Mouse (Mus musculus) midbrain, embryonic 16.5 days (tissue): ENCODE results near the gene Foxb1. TPM values are rescaled to one million over a fixed set of nuclear protein-coding genes. Genes with fewer than 3 reads are reported as not detected.

Experiments used
- ATAC-seq: fragments of 200-750 bp; cut with Nextera tagmentation; 2 replicates; pipeline ENCODE4 v1.8.0; 2017; ENCODE audit warnings: moderate TSS enrichment
- H3K27ac ChIP-seq: fragments of 300-500 bp; sonication (generic); 2 replicates; pipeline ENCODE4 v1.5.1; 2014; ENCODE audit warnings: mild to moderate bottlenecking, low read length, mixed read lengths
- H3K27me3 ChIP-seq: fragments of 300-500 bp; sonication (generic); 2 replicates; pipeline ENCODE4 v1.6.1; 2014; ENCODE audit warnings: low read depth, low read length, mixed read lengths; ENCODE audit not compliant: control insufficient read depth, insufficient read depth
- H3K36me3 ChIP-seq: fragments of 300-500 bp; sonication (generic); 2 replicates; pipeline ENCODE4 v1.6.1; 2014; ENCODE audit warnings: mild to moderate bottlenecking, low read length, moderate library complexity, mixed read lengths; ENCODE audit not compliant: control insufficient read depth, insufficient read depth
- H3K4me1 ChIP-seq: fragments of 300-500 bp; sonication (generic); 2 replicates; pipeline ENCODE4 v1.6.1; 2014; ENCODE audit warnings: mild to moderate bottlenecking, low read length, mixed read lengths; ENCODE audit not compliant: control insufficient read depth, insufficient read depth
- H3K4me2 ChIP-seq: fragments of 300-500 bp; sonication (generic); 2 replicates; pipeline ENCODE4 v1.6.1; 2014; ENCODE audit warnings: mild to moderate bottlenecking, low read length, mixed read lengths
- H3K4me3 ChIP-seq: fragments of 300-500 bp; sonication (generic); 2 replicates; pipeline ENCODE4 v1.5.1; 2014; ENCODE audit warnings: low read depth, mild to moderate bottlenecking, low read length, moderate library complexity, mixed read lengths
- H3K9ac ChIP-seq: fragments of 300-500 bp; sonication (generic); 2 replicates; pipeline ENCODE4 v1.6.1; 2014; ENCODE audit warnings: low read depth, low read length, mixed read lengths
- H3K9me3 ChIP-seq: fragments of 300-500 bp; sonication (generic); replicated peaks from 2 replicates; pipeline ENCODE4 v1.6.1; 2014; ENCODE audit warnings: mild to moderate bottlenecking, low read length, mixed read lengths; ENCODE audit not compliant: control insufficient read depth, poor library complexity, severe bottlenecking
- WGBS: fragments of 180-500 bp; shearing (Covaris S2); extraction: QIAGEN DNeasy Blood & Tissue Kit; methylation state at CpG from one replicate; pipeline ENCODE4 v1.1.7; 2014; 5-methylcytosine and 5-hydroxymethylcytosine counted together
- polyA plus RNA-seq: library from polyadenylated mRNA; unstranded; fragments of >200 nt; fragmentation: Nextera tagmentation; extraction: Ambion mirVana; gene quantifications from 2 replicates; pipeline ENCODE4 v1.2.1, GENCODE M21; 2015

The Foxb1 gene
- polyA plus RNA-seq, 1 experiment from 2014 or later: 15.4 TPM

- H3K9ac ChIP-seq: peak overlapping the region; percentile 58
- peak overlapping the region; percentile 45 for H3K4me3 ChIP-seq
- WGBS: under 1% methylated on average over 36 of the region's 42 CpGs
- peaks cover 41% of the 10 kb centered on the region for H3K27me3 ChIP-seq
- no peaks in the 10 kb centered on the region for H3K9me3 ChIP-seq
- peak overlapping the region; percentile 77 for H3K27ac ChIP-seq
- peaks cover 7% of the 10 kb centered on the region for H3K4me1 ChIP-seq
- ATAC-seq: no peak
- H3K36me3 ChIP-seq: no peaks in the 10 kb centered on the region
- peak overlapping the region; percentile 42 for H3K4me2 ChIP-seq
Observed at GRCm38 (mm10) chr9:69758946-69759615, 1.7 kb downstream of the Foxb1 start.

DNA sequence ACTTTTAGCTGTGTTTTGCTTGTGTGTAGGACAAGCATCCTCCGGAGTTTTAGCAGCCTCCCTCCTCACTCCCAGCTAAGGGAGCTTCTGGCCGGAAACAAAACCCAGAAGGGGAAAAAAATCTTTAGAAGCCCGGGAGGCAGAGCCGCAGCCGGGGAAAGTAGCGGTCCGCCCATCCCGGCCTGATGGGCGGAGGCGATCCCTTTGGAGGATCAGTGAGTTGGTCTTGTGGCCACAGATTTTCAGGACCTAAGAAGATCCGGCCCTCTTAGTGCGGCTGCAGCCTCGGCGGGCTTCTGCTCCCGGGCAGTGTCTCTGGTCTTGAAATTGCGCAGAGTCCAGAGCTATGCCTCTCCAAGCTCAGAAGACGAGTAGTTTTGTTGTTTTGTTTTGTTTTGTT is 2.2 kb downstream of the Foxb1 start:
- H3K4me2 ChIP-seq: peak overlapping the region; percentile 22; the same call in 1 of the 2 replicates
- peak overlapping the region; percentile 45 for H3K4me3 ChIP-seq
- WGBS: 1% methylated on average over 17 of the region's 17 CpGs
- H3K9me3 ChIP-seq: no peaks in the 10 kb centered on the region
- H3K27ac ChIP-seq: peak overlapping the region; percentile 8
- ATAC-seq: no peak
- H3K36me3 ChIP-seq: no peaks in the 10 kb centered on the region
- peaks cover 7% of the 10 kb centered on the region for H3K4me1 ChIP-seq
- H3K27me3 ChIP-seq: peaks cover 39% of the 10 kb centered on the region
- H3K9ac ChIP-seq: peak overlapping the region; percentile 8

DNA sequence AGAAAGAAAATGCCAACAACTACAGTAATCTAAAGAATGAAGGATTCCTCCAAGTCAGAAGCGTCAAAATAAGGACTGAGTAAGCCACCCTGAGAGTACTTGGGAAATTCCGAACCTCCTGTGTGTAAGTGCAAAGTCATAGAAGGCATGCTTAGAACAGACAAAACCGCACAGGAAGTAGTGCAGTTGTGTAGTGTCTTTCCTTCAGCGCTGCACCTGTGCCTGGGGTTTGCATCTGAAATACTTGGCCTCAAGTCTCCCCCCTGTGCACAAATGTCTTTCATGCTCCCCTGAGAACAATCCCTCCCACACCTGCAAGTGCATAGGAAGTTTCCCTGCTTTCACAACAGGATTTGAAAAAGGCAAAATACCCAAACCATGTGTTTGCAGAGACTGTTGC is 3.5 kb downstream of the Foxb1 start:
- no peak for ATAC-seq
- Histone ChIP-seq H3K4me3 (peak overlapping the region; percentile 21), H3K27ac (peak overlapping the region; percentile 33; the same call in 1 of the 2 replicates)

GRCm38 (mm10) chr9:69756456-69756855 is 4.3 kb downstream of the Foxb1 start:
- Histone ChIP-seq H3K4me3 (no peak overlapping the region), H3K9ac (peak overlapping the region; percentile 14; the same call in 1 of the 2 replicates), H3K36me3 (no peaks in the 10 kb centered on the region), H3K4me1 (peaks cover 7% of the 10 kb centered on the region), H3K9me3 (no peaks in the 10 kb centered on the region), H3K27ac (no peak overlapping the region; the same call in 1 of the 2 replicates), H3K4me2 (peak overlapping the region; percentile 10; the same call in 1 of the 2 replicates), H3K27me3 (peaks cover 34% of the 10 kb centered on the region)
- 12% methylated on average over 3 of the region's 3 CpGs for WGBS
- no peak for ATAC-seq

More for the DNA sequence above, 3.5 kb downstream of the Foxb1 start:
- Histone ChIP-seq H3K4me2 (peak overlapping the region; percentile 36), H3K4me1 (peaks cover 7% of the 10 kb centered on the region), H3K9ac (no peak overlapping the region), H3K9me3 (no peaks in the 10 kb centered on the region), H3K27me3 (peaks cover 34% of the 10 kb centered on the region), H3K36me3 (no peaks in the 10 kb centered on the region)
- WGBS: 17% methylated on average over 4 of the region's 4 CpGs

GRCm38 (mm10) chr9:69756041-69756440 is 4.7 kb downstream of the Foxb1 start:
- no peaks in the 10 kb centered on the region for H3K9me3 ChIP-seq
- peaks cover 7% of the 10 kb centered on the region for H3K4me1 ChIP-seq
- H3K4me2 ChIP-seq: peak overlapping the region; percentile 10; the same call in 1 of the 2 replicates
- peaks cover 33% of the 10 kb centered on the region for H3K27me3 ChIP-seq
- no peak overlapping the region for H3K9ac ChIP-seq
- no peak overlapping the region for H3K4me3 ChIP-seq
- H3K36me3 ChIP-seq: no peaks in the 10 kb centered on the region
- no peak for ATAC-seq
- 17% methylated on average over 7 of the region's 7 CpGs for WGBS
- no peak overlapping the region; the same call in 1 of the 2 replicates for H3K27ac ChIP-seq

DNA sequence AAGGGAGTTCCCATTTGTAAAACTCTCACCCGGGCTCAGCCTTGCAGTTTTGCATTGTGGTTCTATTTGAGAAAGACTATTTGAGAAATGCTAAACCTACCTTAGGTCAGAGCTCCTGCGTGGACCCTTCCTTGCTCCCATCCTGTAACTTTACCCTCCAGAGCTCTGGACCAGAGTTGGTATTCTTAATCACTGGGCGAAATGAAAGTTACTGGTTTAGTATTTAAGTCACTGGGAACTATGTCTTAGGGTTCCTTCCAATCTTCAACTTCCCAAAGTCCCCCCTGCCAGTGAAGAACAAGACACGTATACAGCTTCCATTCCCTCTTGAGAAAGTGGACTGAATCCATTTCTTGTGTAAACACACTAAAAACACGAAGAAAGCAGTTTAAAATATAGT is 5.6 kb downstream of the Foxb1 start:
- peak overlapping the region; percentile 33; the same call in 1 of the 2 replicates for H3K27ac ChIP-seq
- peaks cover 7% of the 10 kb centered on the region for H3K4me1 ChIP-seq
- WGBS: 14% methylated on average over 5 of the region's 5 CpGs
- H3K9ac ChIP-seq: no peak overlapping the region
- H3K36me3 ChIP-seq: no peaks in the 10 kb centered on the region
- peak overlapping the region; percentile 5; the same call in 1 of the 2 replicates for H3K4me2 ChIP-seq
- no peak for ATAC-seq
- H3K9me3 ChIP-seq: no peaks in the 10 kb centered on the region
- H3K4me3 ChIP-seq: no peak overlapping the region
- H3K27me3 ChIP-seq: peaks cover 28% of the 10 kb centered on the region

- Histone ChIP-seq H3K4me3 (no peak overlapping the region), H3K27me3 (peaks cover 23% of the 10 kb centered on the region), H3K4me1 (peaks cover 3% of the 10 kb centered on the region), H3K36me3 (no peaks in the 10 kb centered on the region), H3K9ac (no peak overlapping the region), H3K9me3 (no peaks in the 10 kb centered on the region), H3K4me2 (peak overlapping the region; percentile 5; the same call in 1 of the 2 replicates), H3K27ac (peak overlapping the region; percentile 33)
- no peak for ATAC-seq
- WGBS: 2% methylated on average over 5 of the region's 5 CpGs
Observed at GRCm38 (mm10) chr9:69754712-69755111, 6.0 kb downstream of the Foxb1 start.

GRCm38 (mm10) chr9:69754291-69754690 is 6.4 kb downstream of the Foxb1 start:
- Histone ChIP-seq H3K4me1 (no peaks in the 10 kb centered on the region), H3K4me2 (no peak overlapping the region; the same call in 1 of the 2 replicates), H3K9me3 (no peaks in the 10 kb centered on the region), H3K4me3 (no peak overlapping the region), H3K9ac (no peak overlapping the region), H3K27ac (no peak overlapping the region; the same call in 1 of the 2 replicates), H3K27me3 (peaks cover 23% of the 10 kb centered on the region), H3K36me3 (no peaks in the 10 kb centered on the region)
- 4% methylated on average over 7 of the region's 7 CpGs for WGBS
- ATAC-seq: no peak

DNA sequence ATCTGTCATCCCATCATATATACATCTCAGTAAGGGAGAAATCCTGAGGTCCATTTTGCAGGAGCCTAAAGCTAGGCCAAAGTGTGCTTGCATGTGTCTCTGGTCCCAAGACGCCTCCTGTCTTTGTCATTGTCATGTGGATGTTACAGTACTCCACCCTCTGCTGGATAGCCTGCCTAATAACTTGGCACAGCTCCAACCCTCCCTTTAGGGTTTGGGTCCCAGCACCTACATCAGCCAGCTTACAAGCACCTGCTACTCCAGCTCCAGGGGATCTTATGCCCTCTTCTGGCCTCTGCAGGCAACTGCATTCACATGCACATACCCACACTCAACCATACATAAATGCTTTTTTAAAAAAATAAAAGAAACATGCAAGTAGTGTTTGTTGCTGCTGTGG is 12.8 kb downstream of the Foxb1 start:
- no peak overlapping the region for H3K4me3 ChIP-seq
- no peaks in the 10 kb centered on the region for H3K9me3 ChIP-seq
- no peak for ATAC-seq
- no peaks in the 10 kb centered on the region for H3K4me1 ChIP-seq
- H3K4me2 ChIP-seq: no peak overlapping the region
- no peak overlapping the region for H3K9ac ChIP-seq
- H3K27me3 ChIP-seq: no peaks in the 10 kb centered on the region; the same call in 1 of the 2 replicates
- H3K27ac ChIP-seq: no peak overlapping the region
- 97% methylated on average over 1 of the region's 1 CpGs for WGBS
- no peaks in the 10 kb centered on the region for H3K36me3 ChIP-seq
